Mouse (Mus musculus) erythroblast, embryonic 14.5 days (primary cell): ENCODE data around the gene Fdxr. TPM values are rescaled to one million over a fixed set of nuclear protein-coding genes. Genes with fewer than 3 reads are reported as not detected.

ENCODE experiments used
- H3K27me3 ChIP-seq: 2 replicates; pipeline ENCODE4 v1.6.1; 2012; ENCODE audit warnings: inconsistent platforms; ENCODE audit not compliant: control insufficient read depth
- H3K36me3 ChIP-seq: 2 replicates; pipeline ENCODE4 v1.6.1; 2012; ENCODE audit warnings: mild to moderate bottlenecking, inconsistent platforms; ENCODE audit not compliant: control insufficient read depth
- H3K4me1 ChIP-seq: 2 replicates; pipeline ENCODE4 v1.6.1; 2012; ENCODE audit warnings: inconsistent platforms; ENCODE audit not compliant: control insufficient read depth
- H3K4me3 ChIP-seq: replicated peaks from 2 replicates; pipeline ENCODE3; 2012; ENCODE audit warnings: moderate library complexity, mild to moderate bottlenecking, inconsistent platforms
- H3K9me3 ChIP-seq: 2 replicates; pipeline ENCODE4 v1.6.1; 2012; ENCODE audit warnings: low read length, inconsistent platforms, mixed read lengths; ENCODE audit not compliant: control insufficient read depth
- GATA1 ChIP-seq: IDR thresholded peaks from 2 replicates; pipeline ENCODE4 v1.6.1; 2012; ENCODE audit warnings: low read length, inconsistent platforms, mixed read lengths
- TAL1 ChIP-seq: IDR thresholded peaks from 3 replicates; pipeline ENCODE4 v1.6.1; 2012; ENCODE audit warnings: low read length, inconsistent platforms, mixed read lengths
- polyA plus RNA-seq: library from polyadenylated mRNA; stranded (reverse); fragments of >175 nt; gene quantifications from 2 replicates; pipeline ENCODE4 v1.2.3, GENCODE M21; 2012

The Fdxr gene
- polyA plus RNA-seq, 1 experiment, result 1.5 TPM

GRCm38 (mm10) chr11:115241402-115241801 lies 35.4 kb downstream of the Fdxr start:
- H3K9me3 ChIP-seq, result no peaks in the 10 kb centered on the region
- TF ChIP-seq GATA1, result no peak
- TF ChIP-seq TAL1, result no peak
- no peaks in the 10 kb centered on the region for H3K27me3 ChIP-seq
- no peaks in the 10 kb centered on the region for H3K4me1 ChIP-seq
- no peak overlapping the region for H3K4me3 ChIP-seq
- H3K36me3 ChIP-seq, result peaks cover 11% of the 10 kb centered on the region; the same call in 1 of the 2 replicates

- H3K36me3 ChIP-seq, result peaks cover 4% of the 10 kb centered on the region; the same call in 1 of the 2 replicates
- H3K4me1 ChIP-seq, result no peaks in the 10 kb centered on the region
- no peaks in the 10 kb centered on the region for H3K27me3 ChIP-seq
- H3K9me3 ChIP-seq, result no peaks in the 10 kb centered on the region
- H3K4me3 ChIP-seq, result no peak overlapping the region
- TF ChIP-seq TAL1, result no peak
- no peak for TF ChIP-seq GATA1
Observed at GRCm38 (mm10) chr11:115236570-115236969, 40.3 kb downstream of the Fdxr start.

- no peaks in the 10 kb centered on the region for H3K4me1 ChIP-seq
- peaks cover 2% of the 10 kb centered on the region; the same call in 1 of the 2 replicates for H3K36me3 ChIP-seq
- TF ChIP-seq TAL1 (no peak), GATA1 (no peak)
- H3K27me3 ChIP-seq, result no peaks in the 10 kb centered on the region
- no peak overlapping the region for H3K4me3 ChIP-seq
- H3K9me3 ChIP-seq, result no peaks in the 10 kb centered on the region
Observed at GRCm38 (mm10) chr11:115234320-115235044, 42.4 kb downstream of the Fdxr start.

GRCm38 (mm10) chr11:115233526-115234290 lies 43.1 kb downstream of the Fdxr start:
- peaks cover 2% of the 10 kb centered on the region; the same call in 1 of the 2 replicates for H3K36me3 ChIP-seq

GRCm38 (mm10) chr11:115232889-115233288 lies 44.0 kb downstream of the Fdxr start:
- Histone ChIP-seq H3K4me3 (no peak overlapping the region), H3K4me1 (no peaks in the 10 kb centered on the region), H3K36me3 (peaks cover 2% of the 10 kb centered on the region; the same call in 1 of the 2 replicates), H3K27me3 (no peaks in the 10 kb centered on the region), H3K9me3 (no peaks in the 10 kb centered on the region)
- TF ChIP-seq GATA1 (no peak), TAL1 (no peak)

More at GRCm38 (mm10) chr11:115233526-115234290, 43.1 kb downstream of the Fdxr start:
- H3K27me3 ChIP-seq, result no peaks in the 10 kb centered on the region
- H3K4me3 ChIP-seq, result no peak overlapping the region
- no peaks in the 10 kb centered on the region for H3K9me3 ChIP-seq
- no peaks in the 10 kb centered on the region for H3K4me1 ChIP-seq
- TF ChIP-seq GATA1, result no peak
- no peak for TF ChIP-seq TAL1

- Histone ChIP-seq H3K27me3 (no peaks in the 10 kb centered on the region), H3K36me3 (peaks cover 2% of the 10 kb centered on the region; the same call in 1 of the 2 replicates), H3K4me1 (no peaks in the 10 kb centered on the region), H3K4me3 (no peak overlapping the region), H3K9me3 (no peaks in the 10 kb centered on the region)
- no peak for TF ChIP-seq TAL1
- TF ChIP-seq GATA1, result no peak
Observed at GRCm38 (mm10) chr11:115231924-115232323, 44.9 kb downstream of the Fdxr start.

GRCm38 (mm10) chr11:115231168-115231915 lies 45.5 kb downstream of the Fdxr start:
- H3K27me3 ChIP-seq, result no peaks in the 10 kb centered on the region
- H3K36me3 ChIP-seq, result peaks cover 2% of the 10 kb centered on the region; the same call in 1 of the 2 replicates
- H3K4me3 ChIP-seq, result no peak overlapping the region
- TF ChIP-seq TAL1 (no peak), GATA1 (no peak)
- no peaks in the 10 kb centered on the region for H3K9me3 ChIP-seq
- no peaks in the 10 kb centered on the region for H3K4me1 ChIP-seq

GRCm38 (mm10) chr11:115229021-115229930 lies 47.6 kb downstream of the Fdxr start:
- no peaks in the 10 kb centered on the region; the same call in 1 of the 2 replicates for H3K36me3 ChIP-seq

More at GRCm38 (mm10) chr11:115229021-115229930, 47.6 kb downstream of the Fdxr start:
- H3K27me3 ChIP-seq, result no peaks in the 10 kb centered on the region
- no peak for TF ChIP-seq TAL1
- no peak for TF ChIP-seq GATA1
- no peaks in the 10 kb centered on the region for H3K4me1 ChIP-seq
- H3K9me3 ChIP-seq, result no peaks in the 10 kb centered on the region
- H3K4me3 ChIP-seq, result no peak overlapping the region
